Mouse (Mus musculus): ENCODE measurements around the gene Epn2. TPM values are rescaled to one million over a fixed set of nuclear protein-coding genes. Genes with fewer than 3 reads are reported as not detected.

The Epn2 gene
- polyA plus RNA-seq, 1 experiment from 2014 or later: 78.0 TPM

DNA sequence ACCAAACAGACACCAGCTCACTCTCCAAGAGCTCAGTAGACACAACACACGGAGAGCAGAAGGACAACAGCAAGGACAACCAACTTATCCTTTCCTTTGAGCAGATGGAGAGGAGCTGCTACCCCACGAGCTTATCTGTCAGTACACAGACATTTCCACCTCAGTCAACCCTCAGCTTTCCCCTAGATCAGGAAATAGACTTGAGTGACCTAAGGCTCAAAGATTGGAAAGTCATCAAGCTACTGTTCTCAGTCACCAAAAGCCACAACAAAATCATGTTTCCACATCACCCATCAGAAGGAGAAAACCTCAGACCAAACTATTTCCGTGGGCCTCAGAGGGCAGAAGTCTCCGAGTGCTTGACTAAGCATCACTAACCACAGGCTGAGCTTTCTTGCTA, 15.5 kb downstream of the Epn2 start:
- H3K9ac ChIP-seq (ENCODE audit: low read depth, low read length): no peak overlapping the region
- no peaks in the 10 kb centered on the region for H3K9me3 ChIP-seq (replicated peaks; ENCODE audit: control insufficient read depth, low read length, poor library complexity, severe bottlenecking)
- WGBS: 83% methylated on average over 4 of the region's 4 CpGs
- H3K36me3 ChIP-seq (ENCODE audit: control insufficient read depth, insufficient read depth, low read length): no peaks in the 10 kb centered on the region
- H3K27ac ChIP-seq (ENCODE audit: low read length): no peak overlapping the region
- H3K4me3 ChIP-seq (ENCODE audit: low read depth, low read length): no peak overlapping the region
- no peaks in the 10 kb centered on the region for H3K27me3 ChIP-seq (ENCODE audit: control insufficient read depth, insufficient read depth, low read depth, low read length)
- ATAC-seq: no peak
- H3K4me2 ChIP-seq (ENCODE audit: low read length): no peak overlapping the region
- H3K4me1 ChIP-seq (ENCODE audit: control insufficient read depth, insufficient read depth, low read length): peaks cover 6% of the 10 kb centered on the region; the same call in 1 of the 2 replicates

DNA sequence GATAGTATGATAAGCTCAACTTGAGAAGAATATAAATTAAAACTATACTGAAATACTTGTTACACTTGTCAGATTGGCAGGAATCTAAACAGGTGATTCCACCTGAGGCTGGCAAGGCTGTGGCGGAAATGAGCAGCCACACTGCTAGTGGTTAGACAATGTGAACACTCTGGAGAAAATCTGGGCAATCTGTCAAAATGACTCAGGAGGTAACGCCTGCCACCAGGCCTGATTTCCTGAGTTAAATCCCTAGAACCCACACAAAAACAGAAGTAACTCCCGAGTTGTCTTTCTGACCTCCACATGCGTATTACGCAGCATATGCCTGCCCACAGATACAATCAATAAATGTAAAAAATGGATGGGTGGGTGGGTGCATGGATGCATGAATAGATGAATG, 17.1 kb downstream of the Epn2 start:
- 0 out of 2 replicates have a peak, but pooled peaks cover 4% of the 10 kb centered on the region for H3K4me1 ChIP-seq (ENCODE audit: control insufficient read depth, insufficient read depth, low read length)
- no peak overlapping the region for H3K27ac ChIP-seq (ENCODE audit: low read length)
- no peaks in the 10 kb centered on the region for H3K36me3 ChIP-seq (ENCODE audit: control insufficient read depth, insufficient read depth, low read length)
- 84% methylated on average over 5 of the region's 5 CpGs for WGBS
- no peak for ATAC-seq
- H3K9me3 ChIP-seq (replicated peaks; ENCODE audit: control insufficient read depth, low read length, poor library complexity, severe bottlenecking): no peaks in the 10 kb centered on the region
- no peak overlapping the region for H3K4me2 ChIP-seq (ENCODE audit: low read length)
- no peaks in the 10 kb centered on the region for H3K27me3 ChIP-seq (ENCODE audit: control insufficient read depth, insufficient read depth, low read depth, low read length)
- no peak overlapping the region for H3K4me3 ChIP-seq (ENCODE audit: low read depth, low read length)
- no peak overlapping the region for H3K9ac ChIP-seq (ENCODE audit: low read depth, low read length)

DNA sequence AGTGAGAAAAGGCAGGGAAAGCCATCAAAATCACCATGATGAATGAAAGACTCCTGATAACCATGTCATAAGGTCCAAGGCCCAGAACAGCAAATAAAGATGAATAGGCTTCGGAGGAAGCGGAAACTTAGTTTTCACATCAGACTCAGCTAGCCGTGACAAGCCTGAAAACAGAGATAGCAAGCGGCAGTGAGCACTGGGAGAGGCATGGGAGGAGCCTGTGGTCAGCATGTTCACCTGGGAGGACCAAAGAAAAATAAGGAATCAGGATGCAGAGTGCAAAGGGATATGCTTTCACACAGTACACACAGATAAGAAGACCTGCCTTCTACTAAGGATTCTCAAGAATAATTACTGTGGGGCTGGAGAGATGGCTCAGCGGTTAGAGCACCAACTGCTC, 19.9 kb downstream of the Epn2 start:
- Histone ChIP-seq H3K9ac (ENCODE audit: low read depth, low read length) (no peak overlapping the region), H3K4me2 (ENCODE audit: low read length) (no peak overlapping the region), H3K36me3 (ENCODE audit: control insufficient read depth, insufficient read depth, low read length) (no peaks in the 10 kb centered on the region), H3K4me3 (ENCODE audit: low read depth, low read length) (no peak overlapping the region), H3K27me3 (ENCODE audit: control insufficient read depth, insufficient read depth, low read depth, low read length) (no peaks in the 10 kb centered on the region), H3K9me3 (replicated peaks; ENCODE audit: control insufficient read depth, low read length, poor library complexity, severe bottlenecking) (no peaks in the 10 kb centered on the region), H3K27ac (ENCODE audit: low read length) (no peak overlapping the region), H3K4me1 (ENCODE audit: control insufficient read depth, insufficient read depth, low read length) (no peaks in the 10 kb centered on the region)
- 88% methylated on average over 5 of the region's 5 CpGs for WGBS
- no peak for ATAC-seq

DNA sequence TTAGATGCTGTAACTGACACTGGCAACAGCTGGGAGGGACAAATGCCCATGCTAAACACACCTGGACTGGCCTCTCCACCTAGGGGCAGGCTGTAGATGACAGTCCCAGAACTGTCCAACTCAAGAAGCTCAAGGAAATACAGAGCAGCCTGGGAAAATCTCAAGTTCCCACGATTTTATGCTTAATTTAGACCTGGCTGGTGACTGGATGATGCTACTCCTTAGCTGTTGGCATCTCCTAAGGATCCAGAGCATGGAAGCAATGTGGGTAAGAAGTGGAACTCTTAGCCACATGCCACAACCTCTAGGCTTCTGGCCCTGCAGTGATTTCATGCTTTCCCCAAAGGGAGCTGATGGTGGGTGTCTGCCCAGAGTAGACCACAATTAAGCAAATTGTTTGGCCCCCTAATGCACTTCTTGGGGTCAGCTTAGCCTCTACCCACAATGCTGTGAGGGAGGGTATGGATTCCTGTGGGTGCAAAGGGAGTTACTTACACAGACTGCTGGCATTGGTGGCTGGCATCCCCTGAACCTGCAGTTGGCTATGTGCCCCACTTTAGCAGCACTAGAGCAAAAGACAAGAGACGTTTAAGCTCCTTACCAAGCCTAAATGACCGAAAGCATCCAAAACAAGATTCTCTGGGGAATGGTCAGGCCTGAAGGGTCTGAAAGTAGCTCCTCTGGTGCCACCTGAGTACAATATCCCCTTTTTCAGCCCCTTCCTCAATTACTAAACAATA, 26.3 kb downstream of the Epn2 start:
- Histone ChIP-seq H3K4me1 (ENCODE audit: control insufficient read depth, insufficient read depth, low read length) (peaks cover 6% of the 10 kb centered on the region), H3K36me3 (ENCODE audit: control insufficient read depth, insufficient read depth, low read length) (no peaks in the 10 kb centered on the region), H3K27ac (ENCODE audit: low read length) (no peak overlapping the region), H3K9me3 (replicated peaks; ENCODE audit: control insufficient read depth, low read length, poor library complexity, severe bottlenecking) (no peaks in the 10 kb centered on the region), H3K4me3 (ENCODE audit: low read depth, low read length) (no peak overlapping the region), H3K27me3 (ENCODE audit: control insufficient read depth, insufficient read depth, low read depth, low read length) (no peaks in the 10 kb centered on the region), H3K4me2 (ENCODE audit: low read length) (no peak overlapping the region), H3K9ac (ENCODE audit: low read depth, low read length) (no peak overlapping the region)
- no peak for ATAC-seq
- 59% methylated on average over 3 of the region's 3 CpGs for WGBS

DNA sequence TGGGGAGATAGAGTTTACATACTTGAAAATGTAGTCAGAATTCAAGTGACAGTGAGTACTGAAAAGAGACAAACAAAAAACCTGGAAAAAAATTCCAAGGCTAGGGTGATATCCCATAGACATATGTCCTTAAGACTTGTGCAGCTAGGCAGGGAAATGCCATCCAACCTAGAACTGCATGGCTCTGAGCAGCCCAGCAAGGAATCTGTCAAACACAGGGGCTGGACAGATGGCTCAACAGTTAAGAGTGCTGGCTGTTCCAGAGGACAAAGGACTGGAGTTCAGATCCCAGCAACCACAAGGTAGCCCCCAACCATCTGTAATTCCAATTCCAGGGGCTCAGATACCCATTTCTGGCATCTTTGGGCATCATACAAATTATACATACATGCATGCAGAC, 28.9 kb downstream of the Epn2 start:
- Histone ChIP-seq H3K4me3 (ENCODE audit: low read depth, low read length) (no peak overlapping the region), H3K9me3 (replicated peaks; ENCODE audit: control insufficient read depth, low read length, poor library complexity, severe bottlenecking) (no peaks in the 10 kb centered on the region), H3K4me2 (ENCODE audit: low read length) (no peak overlapping the region), H3K36me3 (ENCODE audit: control insufficient read depth, insufficient read depth, low read length) (peaks cover 8% of the 10 kb centered on the region), H3K27me3 (ENCODE audit: control insufficient read depth, insufficient read depth, low read depth, low read length) (no peaks in the 10 kb centered on the region), H3K4me1 (ENCODE audit: control insufficient read depth, insufficient read depth, low read length) (peaks cover 6% of the 10 kb centered on the region), H3K27ac (ENCODE audit: low read length) (no peak overlapping the region), H3K9ac (ENCODE audit: low read depth, low read length) (no peak overlapping the region)
- no peak for ATAC-seq

DNA sequence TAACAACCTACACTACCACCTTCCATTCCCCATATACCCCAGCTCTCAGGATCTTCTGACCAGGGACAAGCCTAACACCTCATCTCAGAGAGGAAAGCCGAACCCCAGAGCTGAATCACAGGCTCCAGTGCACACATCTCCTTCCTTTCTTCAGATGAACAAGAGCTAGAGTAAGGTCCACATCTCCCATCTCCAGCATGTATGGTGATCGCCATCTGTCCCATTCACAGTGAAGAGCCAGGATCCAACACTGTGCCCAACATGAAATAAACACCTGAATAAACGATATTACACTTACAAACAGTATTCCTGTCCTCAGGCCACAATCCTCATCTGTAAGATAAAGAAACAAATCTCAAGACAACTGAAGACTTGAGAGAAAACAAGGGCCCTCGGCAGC, 31.8 kb downstream of the Epn2 start:
- H3K9me3 ChIP-seq (replicated peaks; ENCODE audit: control insufficient read depth, low read length, poor library complexity, severe bottlenecking): no peaks in the 10 kb centered on the region
- no peak overlapping the region for H3K4me3 ChIP-seq (ENCODE audit: low read depth, low read length)
- no peak overlapping the region for H3K4me2 ChIP-seq (ENCODE audit: low read length)
- H3K4me1 ChIP-seq (ENCODE audit: control insufficient read depth, insufficient read depth, low read length): peaks cover 6% of the 10 kb centered on the region; the same call in 1 of the 2 replicates
- no peak overlapping the region for H3K27ac ChIP-seq (ENCODE audit: low read length)
- no peaks in the 10 kb centered on the region for H3K27me3 ChIP-seq (ENCODE audit: control insufficient read depth, insufficient read depth, low read depth, low read length)
- no peak for ATAC-seq
- peaks cover 12% of the 10 kb centered on the region for H3K36me3 ChIP-seq (ENCODE audit: control insufficient read depth, insufficient read depth, low read length)
- 94% methylated on average over 4 of the region's 4 CpGs for WGBS
- no peak overlapping the region for H3K9ac ChIP-seq (ENCODE audit: low read depth, low read length)

DNA sequence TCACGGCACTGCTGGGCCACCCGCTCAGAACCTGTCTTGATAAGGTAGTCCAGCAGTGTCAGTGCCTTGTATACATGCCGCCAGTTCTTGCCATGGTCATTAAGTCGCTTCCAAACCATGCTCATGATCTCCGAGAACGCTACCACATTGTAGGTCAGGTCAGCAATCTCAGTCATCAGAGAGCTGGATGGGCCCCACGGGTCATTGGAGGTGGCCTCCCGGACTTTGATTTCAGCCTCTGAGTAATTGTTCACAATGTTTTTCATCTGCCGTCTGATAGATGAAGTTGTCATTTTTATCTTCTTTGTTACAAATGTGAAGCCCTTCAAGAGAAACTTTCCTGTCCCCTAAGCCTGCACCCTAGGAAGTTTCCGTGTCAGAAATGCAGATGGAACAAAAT, 33.0 kb downstream of the Epn2 start:
- Histone ChIP-seq H3K27me3 (ENCODE audit: control insufficient read depth, insufficient read depth, low read depth, low read length) (no peaks in the 10 kb centered on the region), H3K36me3 (ENCODE audit: control insufficient read depth, insufficient read depth, low read length) (peaks cover 12% of the 10 kb centered on the region), H3K4me2 (ENCODE audit: low read length) (no peak overlapping the region), H3K9me3 (replicated peaks; ENCODE audit: control insufficient read depth, low read length, poor library complexity, severe bottlenecking) (no peaks in the 10 kb centered on the region), H3K9ac (ENCODE audit: low read depth, low read length) (no peak overlapping the region), H3K4me1 (ENCODE audit: control insufficient read depth, insufficient read depth, low read length) (peaks cover 6% of the 10 kb centered on the region; the same call in 1 of the 2 replicates), H3K4me3 (ENCODE audit: low read depth, low read length) (no peak overlapping the region), H3K27ac (ENCODE audit: low read length) (no peak overlapping the region)
- WGBS: 91% methylated on average over 10 of the region's 10 CpGs
- no peak for ATAC-seq

DNA sequence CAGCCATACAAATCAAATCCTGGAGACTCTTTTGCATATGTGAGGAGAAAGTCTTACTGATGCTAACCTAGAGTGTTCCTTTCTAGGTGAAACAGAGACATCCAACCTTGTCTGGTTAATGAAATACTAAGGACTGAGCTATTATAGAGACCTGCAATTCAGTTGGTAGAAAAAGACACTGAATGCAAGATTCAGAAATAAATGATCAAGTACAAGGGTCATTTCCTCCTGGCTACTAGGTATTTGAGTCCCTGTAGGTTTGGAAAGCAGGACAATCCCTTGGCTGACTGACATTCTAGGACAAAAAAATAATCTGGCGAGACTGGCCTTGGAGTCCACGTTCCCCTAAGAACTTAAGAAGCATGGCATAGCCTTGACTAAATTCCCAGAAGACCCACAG, 33.9 kb downstream of the Epn2 start:
- H3K4me3 ChIP-seq (ENCODE audit: low read depth, low read length): no peak overlapping the region
- 86% methylated on average over 2 of the region's 2 CpGs for WGBS
- no peak for ATAC-seq
- H3K36me3 ChIP-seq (ENCODE audit: control insufficient read depth, insufficient read depth, low read length): peaks cover 12% of the 10 kb centered on the region
- H3K27ac ChIP-seq (ENCODE audit: low read length): no peak overlapping the region
- H3K9me3 ChIP-seq (replicated peaks; ENCODE audit: control insufficient read depth, low read length, poor library complexity, severe bottlenecking): no peaks in the 10 kb centered on the region
- H3K27me3 ChIP-seq (ENCODE audit: control insufficient read depth, insufficient read depth, low read depth, low read length): no peaks in the 10 kb centered on the region
- H3K4me2 ChIP-seq (ENCODE audit: low read length): no peak overlapping the region
- no peak overlapping the region for H3K9ac ChIP-seq (ENCODE audit: low read depth, low read length)
- peaks cover 6% of the 10 kb centered on the region; the same call in 1 of the 2 replicates for H3K4me1 ChIP-seq (ENCODE audit: control insufficient read depth, insufficient read depth, low read length)

DNA sequence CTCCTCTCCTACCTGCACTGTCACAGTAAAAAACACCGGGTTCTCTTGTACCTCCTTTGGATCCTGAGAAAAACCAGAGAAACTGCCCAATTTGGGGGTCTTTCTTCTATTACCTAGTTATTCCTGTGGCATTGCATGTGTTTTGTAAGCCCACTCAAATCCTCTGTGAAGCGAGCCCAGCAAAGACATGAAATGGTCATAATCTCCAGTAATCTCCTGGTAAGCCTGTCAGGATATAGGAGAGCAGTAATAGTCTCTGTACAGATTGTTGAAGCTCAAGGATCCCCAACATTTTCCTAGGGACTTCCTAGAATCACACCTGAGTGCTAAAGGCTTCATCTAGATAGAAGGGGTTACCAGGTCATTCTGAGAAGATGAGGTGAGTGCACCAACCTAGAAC, 38.4 kb downstream of the Epn2 start:
- no peak overlapping the region for H3K4me3 ChIP-seq (ENCODE audit: low read depth, low read length)
- H3K36me3 ChIP-seq (ENCODE audit: control insufficient read depth, insufficient read depth, low read length): peaks cover 8% of the 10 kb centered on the region
- no peak overlapping the region for H3K27ac ChIP-seq (ENCODE audit: low read length)
- H3K9ac ChIP-seq (ENCODE audit: low read depth, low read length): no peak overlapping the region
- H3K4me1 ChIP-seq (ENCODE audit: control insufficient read depth, insufficient read depth, low read length): peaks cover 6% of the 10 kb centered on the region; the same call in 1 of the 2 replicates
- H3K27me3 ChIP-seq (ENCODE audit: control insufficient read depth, insufficient read depth, low read depth, low read length): no peaks in the 10 kb centered on the region
- 73% methylated on average over 2 of the region's 2 CpGs for WGBS
- no peak for ATAC-seq
- no peaks in the 10 kb centered on the region for H3K9me3 ChIP-seq (replicated peaks; ENCODE audit: control insufficient read depth, low read length, poor library complexity, severe bottlenecking)
- no peak overlapping the region for H3K4me2 ChIP-seq (ENCODE audit: low read length)
